Mouse (Mus musculus) gastrocnemius, postnatal 25 days (tissue): ENCODE measurements around the gene F930015N05Rik. TPM values are rescaled to one million over a fixed set of nuclear protein-coding genes. Genes with fewer than 3 reads are reported as not detected.
A peak's percentile ranks its signal among the peaks of the same experiment; 100 is the strongest.

ENCODE experiments used
- DNase-seq: peaks from one replicate; pipeline ENCODE4 v3.0.0; 2022
- long read RNA-seq, 2 experiments: library from polyadenylated mRNA; stranded (forward); transcript quantifications; one replicate each; pipeline ENCODE4 v2.0.0; 2021
- total RNA-seq, 2 experiments: library from RNA; stranded (reverse); gene quantifications; 1 replicate in 1 of 2; 2 replicates in 1 of 2; pipeline ENCODE4 v1.2.3; 2021

F930015N05Rik gene
- total RNA-seq: not detected
- long read RNA-seq, experiment 1: 0 reads
- long read RNA-seq, experiment 2: 0 reads

- DNase-seq: no peak
These were observed at the start of gene F930015N05Rik for GRCm38 (mm10) chr11:64436412-64436727. TSS of gene F930015N05Rik (minus strand) at chr11:64436653.

- DNase-seq: no peak
These were observed 45.0 kb upstream of the F930015N05Rik start for GRCm38 (mm10) chr11:64481445-64481844.

GRCm38 (mm10) chr11:64473679-64474078 is 37.2 kb upstream of the F930015N05Rik start:
- no peak for DNase-seq

GRCm38 (mm10) chr11:64470689-64471088 is 34.2 kb upstream of the F930015N05Rik start:
- DNase-seq: no peak

GRCm38 (mm10) chr11:64468737-64469136 is 32.3 kb upstream of the F930015N05Rik start:
- peak; percentile 34 for DNase-seq

DNA sequence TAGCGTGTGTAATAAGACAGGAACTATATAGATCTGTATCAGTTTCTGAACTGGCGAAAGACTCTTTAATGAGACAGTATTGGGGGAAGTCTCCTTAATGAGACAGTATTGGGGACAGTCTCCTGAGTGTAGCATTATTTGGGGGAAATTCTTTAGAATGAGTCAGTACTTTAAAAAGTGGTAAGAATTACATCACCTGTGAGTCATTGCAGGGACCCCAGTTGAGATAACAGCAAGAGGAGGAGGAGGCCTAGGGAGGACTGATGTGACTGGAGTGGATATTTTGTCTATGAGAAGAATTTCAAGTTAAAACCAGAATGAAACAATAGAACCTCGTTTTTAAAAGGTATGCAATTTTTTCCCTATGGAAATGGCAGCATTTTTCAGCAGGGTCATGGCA is 25.3 kb upstream of the F930015N05Rik start:
- DNase-seq: no peak

DNA sequence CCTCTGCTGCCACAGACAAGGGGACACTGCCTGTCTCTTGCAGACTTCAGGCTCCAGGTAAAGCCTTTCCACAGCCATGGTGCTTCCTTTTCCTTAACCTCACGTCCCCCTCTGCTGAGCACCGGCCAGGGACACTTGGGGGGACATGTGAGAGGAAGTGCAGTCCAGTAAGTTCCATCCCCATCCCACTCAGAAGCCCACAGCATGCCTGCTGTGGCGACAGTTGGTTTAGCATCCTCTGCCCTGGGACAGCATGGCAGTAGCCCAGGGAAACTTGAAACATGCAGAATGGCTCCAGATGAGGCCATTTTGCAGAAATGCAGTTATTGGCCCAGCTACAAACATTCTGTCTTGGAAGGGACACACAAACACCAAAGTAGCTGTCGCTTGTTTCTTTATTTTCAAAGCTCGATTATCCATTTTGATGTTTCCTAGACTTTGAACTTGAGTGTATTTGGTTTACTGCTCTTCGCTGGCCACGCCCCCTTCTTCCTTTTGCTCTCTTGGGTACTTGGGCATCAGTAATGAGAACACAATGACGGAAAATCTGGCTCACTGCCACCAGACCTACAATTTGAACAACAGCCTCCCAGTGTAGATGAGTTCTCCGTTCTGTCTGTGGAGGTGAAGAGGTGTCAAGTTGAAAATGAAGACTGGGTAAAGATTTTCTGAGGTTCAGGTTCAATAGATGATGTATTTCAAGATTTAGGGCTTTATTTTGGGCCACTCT is 12.3 kb upstream of the F930015N05Rik start:
- no peak for DNase-seq

- DNase-seq: no peak
These were observed 8.8 kb upstream of the F930015N05Rik start for GRCm38 (mm10) chr11:64445227-64445626.

GRCm38 (mm10) chr11:64442701-64443100 is 6.2 kb upstream of the F930015N05Rik start:
- no peak for DNase-seq

DNA sequence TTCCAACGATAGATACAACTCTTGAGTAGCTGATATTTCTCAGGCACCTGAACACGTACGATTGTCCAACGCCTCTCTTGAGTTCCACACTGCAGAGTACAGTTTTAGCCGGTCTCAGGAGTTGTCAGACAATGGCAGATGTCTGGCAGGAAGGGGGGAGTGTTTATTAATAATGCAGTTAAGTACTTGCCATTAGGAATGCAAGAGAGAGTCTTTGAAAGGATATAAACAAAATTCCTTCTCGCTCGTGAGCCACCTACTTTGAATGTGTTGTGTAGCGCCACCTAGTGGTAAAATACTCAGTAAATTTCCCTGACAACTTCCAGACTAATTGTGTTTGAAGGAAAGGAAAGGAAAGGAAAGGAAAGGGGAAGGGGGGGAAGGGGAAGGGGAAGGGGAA is 5.7 kb upstream of the F930015N05Rik start:
- no peak for DNase-seq

- no peak for DNase-seq
These were observed 2.5 kb upstream of the F930015N05Rik start for GRCm38 (mm10) chr11:64438909-64439308.

- no peak for DNase-seq
These were observed 1.3 kb upstream of the F930015N05Rik start for GRCm38 (mm10) chr11:64437721-64438120.

DNA sequence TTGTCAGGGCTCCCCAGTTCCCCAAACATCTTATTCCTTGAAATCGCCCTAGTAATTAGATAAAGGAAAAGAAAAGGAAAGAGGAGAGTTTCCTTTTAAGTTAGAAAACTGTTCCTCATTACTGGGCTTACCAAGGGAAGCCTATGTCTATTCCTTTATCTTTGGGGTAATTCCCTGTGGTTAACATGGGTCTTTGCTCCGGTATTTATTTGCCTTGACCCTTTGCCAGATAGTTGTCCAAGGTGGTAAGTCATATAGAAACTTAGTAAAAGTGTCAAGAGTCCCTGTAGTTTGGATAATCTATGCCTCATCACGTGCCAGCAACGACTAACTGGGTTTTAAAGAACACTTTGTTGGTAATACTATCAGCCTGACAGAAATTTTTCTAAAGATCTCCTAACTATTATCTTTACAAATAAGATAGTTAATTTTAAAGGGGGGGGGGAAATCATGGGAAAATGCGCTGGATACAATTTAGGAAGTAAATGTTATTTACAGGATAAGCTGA is 392 bp upstream of the F930015N05Rik start:
- no peak for DNase-seq

DNA sequence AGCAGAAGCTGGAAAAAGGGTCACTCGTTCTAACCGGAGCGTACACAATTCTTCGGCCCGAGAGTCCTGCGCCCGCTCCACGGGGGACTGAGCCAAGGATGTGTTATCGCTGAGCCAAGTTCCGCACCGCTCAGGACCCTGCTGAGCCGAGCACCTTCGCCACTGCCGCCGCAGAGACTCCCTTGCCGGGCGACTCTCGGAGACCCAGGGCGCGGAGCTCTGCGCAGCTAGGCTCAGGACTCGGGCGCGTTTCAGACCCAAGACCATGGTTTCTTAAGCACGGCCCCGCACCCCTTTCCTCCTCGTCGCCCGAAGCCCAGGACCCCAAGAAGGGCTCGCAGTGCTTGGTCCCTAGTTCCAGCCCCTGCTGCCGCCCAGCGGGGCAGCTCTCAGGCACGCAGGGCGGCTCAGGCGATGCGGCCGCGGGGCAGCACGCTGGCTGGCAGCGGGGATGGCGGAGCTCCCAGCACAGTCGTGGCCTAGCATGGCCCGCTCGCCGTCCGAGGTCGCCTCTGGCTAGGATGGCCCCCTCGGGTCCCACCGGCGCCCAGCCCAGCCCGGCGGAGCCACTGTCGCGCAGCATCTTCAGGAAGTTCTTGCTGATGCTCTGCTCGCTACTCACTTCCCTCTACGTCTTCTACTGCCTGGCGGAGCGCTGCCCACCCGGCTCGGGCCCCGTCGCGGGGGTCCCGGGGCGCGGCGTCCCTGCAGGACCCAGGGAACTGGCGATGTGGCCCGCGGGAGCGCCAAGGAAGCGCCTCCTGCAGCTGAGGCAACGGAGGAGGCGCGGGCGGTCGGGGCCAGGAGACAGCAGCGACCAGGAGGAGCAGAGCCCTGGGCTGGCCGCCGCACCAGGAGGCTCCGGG is 674 bp downstream of the F930015N05Rik start:
- peak; percentile 28 for DNase-seq

- peak; percentile 58 for DNase-seq
These were observed 1.6 kb downstream of the F930015N05Rik start, which contains the start of gene Hs3st3a1 for GRCm38 (mm10) chr11:64434611-64435545. TSS of gene Hs3st3a1 (plus strand) at chr11:64435332.

GRCm38 (mm10) chr11:64418969-64419368 is 17.5 kb downstream of the F930015N05Rik start:
- no peak for DNase-seq

- DNase-seq: no peak
These were observed 35.8 kb downstream of the F930015N05Rik start for GRCm38 (mm10) chr11:64400534-64401093.

DNA sequence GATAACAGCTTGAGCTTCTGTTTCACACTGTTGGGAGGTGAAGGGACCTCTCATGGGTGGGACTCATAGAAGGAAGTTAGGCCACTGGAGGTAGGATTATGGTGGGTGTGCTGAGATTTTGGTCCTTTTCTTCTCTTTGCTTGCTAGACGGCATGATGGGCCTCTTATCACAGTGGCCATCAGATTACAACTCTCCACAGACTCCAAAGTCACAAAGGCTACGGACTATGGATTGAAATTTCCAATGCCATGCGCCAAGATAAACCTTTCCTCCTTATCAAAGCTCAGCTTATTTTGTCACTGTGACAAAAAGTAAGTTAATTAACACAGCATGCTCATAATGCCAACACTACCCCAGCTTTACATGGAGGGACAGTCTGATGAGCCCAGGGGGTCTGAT is 38.8 kb downstream of the F930015N05Rik start:
- no peak for DNase-seq

DNA sequence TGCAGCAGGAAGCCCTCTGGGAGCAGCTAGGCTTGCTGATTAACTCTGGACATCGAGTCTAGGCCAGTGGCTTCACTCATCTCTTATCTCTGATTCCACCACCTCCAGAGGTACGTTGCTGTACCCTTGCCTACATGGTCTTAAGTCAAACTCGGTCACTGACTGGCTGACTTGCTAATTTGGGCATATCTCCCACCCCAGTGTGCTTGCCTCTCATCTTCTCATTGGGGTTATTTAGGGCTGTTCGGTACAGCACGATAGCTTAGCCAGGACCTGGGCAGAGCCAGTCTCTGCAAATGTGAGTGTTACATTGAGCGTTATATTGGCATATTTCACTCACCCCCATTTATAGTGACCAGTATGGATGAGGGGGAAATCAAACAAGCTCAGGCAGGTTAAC is 39.5 kb downstream of the F930015N05Rik start:
- DNase-seq: no peak

- no peak for DNase-seq
These were observed 40.0 kb downstream of the F930015N05Rik start for GRCm38 (mm10) chr11:64396331-64396881.

DNA sequence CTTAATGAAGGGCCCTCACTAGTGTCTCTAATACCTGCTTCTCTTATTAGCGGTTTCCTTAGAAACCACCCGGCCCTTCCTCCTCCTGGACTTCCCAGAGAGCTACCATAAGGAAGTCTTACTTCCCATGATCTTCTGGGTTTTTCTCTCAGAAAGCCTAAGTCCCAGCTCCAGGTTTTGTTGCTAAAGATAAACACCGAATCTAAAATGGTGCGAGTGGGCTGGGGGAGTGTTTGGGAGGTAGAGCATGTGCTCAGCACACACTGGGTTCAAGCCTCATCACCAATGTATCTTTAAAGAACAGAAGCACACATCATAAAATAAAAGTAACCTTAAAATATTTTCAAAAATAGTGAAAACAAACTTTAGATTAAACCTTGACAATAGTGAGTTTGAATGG is 50.1 kb downstream of the F930015N05Rik start:
- no peak for DNase-seq
